Mouse (Mus musculus) olfactory bulb, adult 2 months (tissue): Measurements from ENCODE around the gene Lrfn4.

Source experiments
- CTCF ChIP-seq: fragments of 200-500 bp; IDR thresholded peaks from 2 replicates; pipeline ENCODE4 v1.5.1; 2012; ENCODE audit warnings: low read depth, mild to moderate bottlenecking, low read length, moderate library complexity; ENCODE audit not compliant: insufficient read depth
- POLR2A ChIP-seq: fragments of 200-500 bp; IDR thresholded peaks from 2 replicates; pipeline ENCODE4 v1.6.1; 2012; ENCODE audit warnings: mild to moderate bottlenecking, low read depth, low read length, moderate library complexity; ENCODE audit not compliant: insufficient read depth

DNA sequence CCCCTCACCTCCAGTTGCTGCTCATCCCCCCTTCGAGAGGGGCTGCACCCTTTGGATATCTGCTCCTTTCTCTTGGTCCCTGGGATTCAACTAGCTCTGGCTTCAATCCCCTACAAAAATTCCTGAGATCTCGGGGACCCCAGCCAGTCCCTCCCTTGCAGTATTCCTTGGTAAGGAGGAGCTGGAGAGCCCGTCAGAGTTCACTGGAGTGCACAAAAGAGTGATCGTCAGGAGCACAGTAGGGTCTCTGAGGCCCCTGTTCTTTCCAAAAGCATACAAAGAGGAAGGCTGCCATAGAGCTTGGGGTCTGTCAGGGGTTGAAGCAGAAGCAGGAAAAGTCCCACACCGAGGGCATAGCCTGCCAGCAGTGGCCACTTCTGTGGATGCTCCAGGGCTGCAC, 7.3 kb upstream of the Lrfn4 start:
- TF ChIP-seq POLR2A (no peak), CTCF (no peak)
